Mouse (Mus musculus): ENCODE measurements at regions not wholly inside any gene's neighbourhood (a gene's known extent, or its start where the extent isn't known, plus 50 kb on each side); places are given as distances from the start of the nearest gene placed in this dataset.
A peak's percentile ranks its signal among the peaks of the same experiment; 100 is the strongest.
"Not testable (repeated sequence)": the region's sequence is repeated elsewhere in the genome, so short reads cannot be mapped to it uniquely, and the experiment has no call there.

GRCm38 (mm10) chr4:55251546-55251945, 98.3 kb upstream of the Rad23b start:
- Histone ChIP-seq H3K4me1 (ENCODE audit: control insufficient read depth, insufficient read depth, low read length) (no peaks in the 10 kb centered on the region), H3K9ac (ENCODE audit: low read depth, low read length) (no peak overlapping the region), H3K36me3 (ENCODE audit: control insufficient read depth, insufficient read depth, low read length) (no peaks in the 10 kb centered on the region), H3K27ac (ENCODE audit: low read length) (no peak overlapping the region), H3K4me2 (ENCODE audit: low read depth, low read length) (no peak overlapping the region), H3K27me3 (replicated peaks; ENCODE audit: control insufficient read depth, insufficient read depth, low read length) (no peaks in the 10 kb centered on the region), H3K4me3 (ENCODE audit: low read length) (no peak overlapping the region), H3K9me3 (ENCODE audit: control insufficient read depth, low read length) (no peaks in the 10 kb centered on the region)
- no peak for ATAC-seq
- WGBS: 84% methylated on average over 5 of the region's 5 CpGs

DNA sequence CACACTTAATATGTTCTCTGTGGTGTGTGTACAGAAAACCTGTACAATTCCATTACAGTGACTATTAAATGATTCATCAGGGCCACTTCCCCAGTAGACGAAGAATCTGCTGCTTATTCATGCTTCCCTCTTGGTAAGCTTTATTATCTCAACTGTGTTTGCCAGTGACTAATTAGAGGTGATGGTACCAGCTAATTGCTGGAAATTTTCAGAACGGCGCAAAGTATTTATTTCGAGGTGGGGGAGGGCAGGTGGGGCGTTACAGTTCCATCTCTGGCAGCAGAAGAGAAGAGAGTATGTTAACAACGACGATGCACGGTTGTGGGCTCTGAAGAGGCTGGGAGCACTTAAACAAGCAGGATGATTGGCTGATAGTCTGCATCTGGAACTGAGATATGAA, 96.1 kb upstream of the Rad23b start:
- Histone ChIP-seq H3K4me1 (ENCODE audit: control insufficient read depth, insufficient read depth, low read length) (no peaks in the 10 kb centered on the region), H3K4me3 (ENCODE audit: low read length) (no peak overlapping the region), H3K9me3 (ENCODE audit: control insufficient read depth, low read length) (no peaks in the 10 kb centered on the region), H3K27ac (ENCODE audit: low read length) (no peak overlapping the region), H3K27me3 (replicated peaks; ENCODE audit: control insufficient read depth, insufficient read depth, low read length) (no peaks in the 10 kb centered on the region), H3K36me3 (ENCODE audit: control insufficient read depth, insufficient read depth, low read length) (no peaks in the 10 kb centered on the region), H3K4me2 (ENCODE audit: low read depth, low read length) (no peak overlapping the region), H3K9ac (ENCODE audit: low read depth, low read length) (no peak overlapping the region)
- no peak for ATAC-seq
- 77% methylated on average over 8 of the region's 8 CpGs for WGBS

- no peak overlapping the region for H3K27ac ChIP-seq (ENCODE audit: low read length)
- H3K4me3 ChIP-seq (ENCODE audit: low read length): no peak overlapping the region
- no peaks in the 10 kb centered on the region for H3K27me3 ChIP-seq (replicated peaks; ENCODE audit: control insufficient read depth, insufficient read depth, low read length)
- no peak overlapping the region for H3K9ac ChIP-seq (ENCODE audit: low read depth, low read length)
- no peaks in the 10 kb centered on the region for H3K9me3 ChIP-seq (ENCODE audit: control insufficient read depth, low read length)
- WGBS: 59% methylated on average over 8 of the region's 8 CpGs
- no peaks in the 10 kb centered on the region for H3K36me3 ChIP-seq (ENCODE audit: control insufficient read depth, insufficient read depth, low read length)
- H3K4me2 ChIP-seq (ENCODE audit: low read depth, low read length): no peak overlapping the region
- no peaks in the 10 kb centered on the region for H3K4me1 ChIP-seq (ENCODE audit: control insufficient read depth, insufficient read depth, low read length)
- no peak for ATAC-seq
Observed at GRCm38 (mm10) chr4:55271965-55272630, 77.7 kb upstream of the Rad23b start.

DNA sequence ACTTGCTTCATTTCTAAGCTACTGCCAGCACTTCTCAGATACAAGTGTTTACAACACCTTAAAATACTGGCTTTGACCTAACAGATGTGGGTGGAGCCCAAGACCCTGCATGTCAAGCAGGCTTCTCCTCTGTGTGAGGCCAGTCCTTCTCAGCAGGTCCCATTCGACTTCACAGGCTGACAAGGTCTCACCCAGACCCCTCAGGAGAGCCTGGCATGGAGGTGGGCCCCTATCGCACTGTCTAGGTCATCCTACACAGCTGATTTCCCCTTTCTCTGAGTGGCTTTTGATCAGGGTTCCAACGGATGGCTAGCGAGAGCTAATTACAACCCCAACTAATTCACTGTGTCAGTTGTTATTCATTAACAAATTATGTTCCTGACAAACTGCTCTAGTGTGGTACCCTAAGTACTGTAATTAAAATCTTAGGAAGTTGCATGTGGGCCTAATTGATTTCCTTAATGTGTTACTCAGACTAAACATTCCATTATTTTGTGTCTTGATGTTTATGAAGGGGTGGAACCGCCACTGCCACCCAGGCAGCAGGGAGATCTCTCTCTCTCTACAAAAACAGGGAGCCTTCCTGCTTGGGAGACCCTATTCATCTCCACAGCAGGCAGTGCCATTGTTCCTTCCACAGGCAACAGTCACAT, 73.4 kb upstream of the Rad23b start:
- no peaks in the 10 kb centered on the region for H3K9me3 ChIP-seq (ENCODE audit: control insufficient read depth, low read length)
- no peak overlapping the region for H3K27ac ChIP-seq (ENCODE audit: low read length)
- no peaks in the 10 kb centered on the region for H3K36me3 ChIP-seq (ENCODE audit: control insufficient read depth, insufficient read depth, low read length)
- ATAC-seq: no peak
- 27% methylated on average over 5 of the region's 5 CpGs for WGBS
- no peak overlapping the region for H3K9ac ChIP-seq (ENCODE audit: low read depth, low read length)
- H3K27me3 ChIP-seq (replicated peaks; ENCODE audit: control insufficient read depth, insufficient read depth, low read length): no peaks in the 10 kb centered on the region
- H3K4me1 ChIP-seq (ENCODE audit: control insufficient read depth, insufficient read depth, low read length): no peaks in the 10 kb centered on the region
- no peak overlapping the region for H3K4me2 ChIP-seq (ENCODE audit: low read depth, low read length)
- no peak overlapping the region for H3K4me3 ChIP-seq (ENCODE audit: low read length)

GRCm38 (mm10) chr4:55279351-55279750, 70.5 kb upstream of the Rad23b start:
- WGBS: 89% methylated on average over 8 of the region's 8 CpGs
- H3K4me2 ChIP-seq (ENCODE audit: low read depth, low read length): not testable (repeated sequence)

DNA sequence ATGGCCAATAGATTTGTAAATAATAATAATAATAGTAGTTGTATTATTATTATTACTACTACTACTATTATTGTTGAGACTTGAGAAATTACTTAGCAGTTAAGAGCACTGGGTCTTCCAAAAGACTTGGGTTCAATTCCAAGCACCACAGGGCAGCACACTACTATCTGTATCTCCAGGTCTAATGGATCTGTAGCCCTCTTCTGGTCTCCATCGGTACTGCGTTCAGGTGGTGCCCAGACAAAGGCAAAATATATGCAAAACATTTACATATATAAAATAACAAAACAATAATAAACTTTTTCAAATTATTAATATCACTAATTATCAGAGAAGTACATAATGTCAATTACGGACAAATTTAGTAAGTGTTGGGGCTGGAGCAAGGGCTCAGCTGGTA, 69.1 kb upstream of the Rad23b start:
- no peak overlapping the region for H3K4me3 ChIP-seq (ENCODE audit: low read length)
- ATAC-seq: no peak
- H3K4me1 ChIP-seq (ENCODE audit: control insufficient read depth, insufficient read depth, low read length): no peaks in the 10 kb centered on the region
- WGBS: 83% methylated on average over 3 of the region's 3 CpGs
- no peaks in the 10 kb centered on the region for H3K27me3 ChIP-seq (replicated peaks; ENCODE audit: control insufficient read depth, insufficient read depth, low read length)
- no peak overlapping the region for H3K4me2 ChIP-seq (ENCODE audit: low read depth, low read length)
- H3K9ac ChIP-seq (ENCODE audit: low read depth, low read length): no peak overlapping the region
- no peak overlapping the region for H3K27ac ChIP-seq (ENCODE audit: low read length)
- H3K9me3 ChIP-seq (ENCODE audit: control insufficient read depth, low read length): no peaks in the 10 kb centered on the region
- no peaks in the 10 kb centered on the region for H3K36me3 ChIP-seq (ENCODE audit: control insufficient read depth, insufficient read depth, low read length)

More at GRCm38 (mm10) chr4:55279351-55279750, 70.5 kb upstream of the Rad23b start:
- H3K9me3 ChIP-seq (ENCODE audit: control insufficient read depth, low read length); H3K4me1 ChIP-seq (ENCODE audit: control insufficient read depth, insufficient read depth, low read length); H3K36me3 ChIP-seq (ENCODE audit: control insufficient read depth, insufficient read depth, low read length); H3K27ac ChIP-seq (ENCODE audit: low read length); H3K4me3 ChIP-seq (ENCODE audit: low read length); H3K27me3 ChIP-seq (replicated peaks; ENCODE audit: control insufficient read depth, insufficient read depth, low read length); ATAC-seq; H3K9ac ChIP-seq (ENCODE audit: low read depth, low read length): not testable (repeated sequence)

- ATAC-seq: 0 out of 2 replicates have a peak, but pooled peaks have one; percentile 42
- H3K4me1 ChIP-seq (ENCODE audit: control insufficient read depth, insufficient read depth, low read length): no peaks in the 10 kb centered on the region
- no peaks in the 10 kb centered on the region for H3K27me3 ChIP-seq (replicated peaks; ENCODE audit: control insufficient read depth, insufficient read depth, low read length)
- no peaks in the 10 kb centered on the region for H3K36me3 ChIP-seq (ENCODE audit: control insufficient read depth, insufficient read depth, low read length)
- no peaks in the 10 kb centered on the region for H3K9me3 ChIP-seq (ENCODE audit: control insufficient read depth, low read length)
- H3K4me2 ChIP-seq (ENCODE audit: low read depth, low read length): no peak overlapping the region
- no peak overlapping the region for H3K4me3 ChIP-seq (ENCODE audit: low read length)
- WGBS: 64% methylated on average over 14 of the region's 14 CpGs
- H3K9ac ChIP-seq (ENCODE audit: low read depth, low read length): no peak overlapping the region
- H3K27ac ChIP-seq (ENCODE audit: low read length): no peak overlapping the region
Observed at GRCm38 (mm10) chr4:55281486-55282096, 68.3 kb upstream of the Rad23b start.

DNA sequence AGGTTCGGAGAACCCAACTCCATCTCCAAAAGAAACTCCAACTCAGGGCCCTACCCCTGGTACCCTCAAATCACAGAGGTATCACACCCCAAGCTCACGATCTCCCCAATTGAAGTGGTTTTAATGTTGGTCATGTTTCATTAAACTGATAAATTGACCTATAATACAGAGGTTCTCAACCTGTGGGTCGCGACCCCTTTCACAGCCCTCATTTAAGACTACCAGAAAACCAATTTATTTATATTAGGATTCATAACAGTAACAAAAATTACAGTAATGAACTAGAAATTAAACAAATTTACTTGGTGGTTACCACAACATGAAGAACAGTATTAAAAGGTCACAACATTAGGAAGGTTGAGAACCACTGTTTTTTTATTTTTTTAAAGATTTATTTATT, 67.4 kb upstream of the Rad23b start:
- ATAC-seq: no peak
- 89% methylated on average over 4 of the region's 4 CpGs for WGBS

DNA sequence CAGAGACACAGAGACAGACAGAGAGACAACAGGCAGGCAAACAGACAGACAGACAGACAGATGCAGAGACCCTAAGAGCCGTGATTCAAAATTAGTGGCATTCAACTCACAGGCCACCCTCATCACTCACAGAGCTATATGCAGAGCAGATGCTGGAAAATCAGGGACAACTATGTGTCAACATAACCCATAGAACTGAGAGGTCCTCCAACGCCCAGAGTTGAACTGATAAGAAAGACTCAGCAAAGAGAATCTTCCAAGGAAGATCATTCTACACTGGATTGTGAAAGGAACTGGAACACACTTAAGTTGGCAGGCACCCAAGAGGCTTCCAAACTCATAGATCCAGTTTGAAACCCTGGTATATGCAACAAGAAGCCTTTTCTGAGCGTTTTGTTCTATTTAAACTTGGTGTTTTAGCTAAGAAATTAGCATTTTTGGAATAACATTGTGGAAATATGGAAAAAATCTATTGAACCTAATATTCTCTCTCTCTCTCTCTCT, 65.1 kb upstream of the Rad23b start:
- Histone ChIP-seq H3K4me2 (ENCODE audit: low read depth, low read length) (no peak overlapping the region), H3K27me3 (replicated peaks; ENCODE audit: control insufficient read depth, insufficient read depth, low read length) (no peaks in the 10 kb centered on the region), H3K36me3 (ENCODE audit: control insufficient read depth, insufficient read depth, low read length) (no peaks in the 10 kb centered on the region), H3K4me1 (ENCODE audit: control insufficient read depth, insufficient read depth, low read length) (no peaks in the 10 kb centered on the region), H3K9me3 (ENCODE audit: control insufficient read depth, low read length) (no peaks in the 10 kb centered on the region), H3K27ac (ENCODE audit: low read length) (no peak overlapping the region), H3K9ac (ENCODE audit: low read depth, low read length) (no peak overlapping the region), H3K4me3 (ENCODE audit: low read length) (no peak overlapping the region)
- ATAC-seq: no peak
- 50% methylated on average over 3 of the region's 3 CpGs for whole genome bisulfite sequencing

More for the DNA sequence above, 67.4 kb upstream of the Rad23b start:
- Histone ChIP-seq H3K9me3 (ENCODE audit: control insufficient read depth, low read length) (no peaks in the 10 kb centered on the region), H3K36me3 (ENCODE audit: control insufficient read depth, insufficient read depth, low read length) (no peaks in the 10 kb centered on the region), H3K9ac (ENCODE audit: low read depth, low read length) (no peak overlapping the region), H3K27ac (ENCODE audit: low read length) (no peak overlapping the region), H3K27me3 (replicated peaks; ENCODE audit: control insufficient read depth, insufficient read depth, low read length) (no peaks in the 10 kb centered on the region), H3K4me2 (ENCODE audit: low read depth, low read length) (no peak overlapping the region), H3K4me1 (ENCODE audit: control insufficient read depth, insufficient read depth, low read length) (no peaks in the 10 kb centered on the region), H3K4me3 (ENCODE audit: low read length) (no peak overlapping the region)
